Mouse (Mus musculus) layer of hippocampus, postnatal 10 days (tissue): ENCODE data around the gene Dennd5b. TPM values are rescaled to one million over a fixed set of nuclear protein-coding genes. Genes with fewer than 3 reads are reported as not detected.
A peak's percentile ranks its signal among the peaks of the same experiment; 100 is the strongest.

ENCODE experiments used
- DNase-seq, 2 experiments: peaks; one replicate each; pipeline ENCODE4 v3.0.0; 2021; ENCODE audit warnings: low spot score in 2 of 2
- total RNA-seq, 2 experiments: library from RNA; stranded (reverse); gene quantifications; 2 replicates each; pipeline ENCODE4 v1.2.3; 2021

Gene Dennd5b
- total RNA-seq, 2 experiments from 2014 or later: 35.5 to 40.6 TPM

DNA sequence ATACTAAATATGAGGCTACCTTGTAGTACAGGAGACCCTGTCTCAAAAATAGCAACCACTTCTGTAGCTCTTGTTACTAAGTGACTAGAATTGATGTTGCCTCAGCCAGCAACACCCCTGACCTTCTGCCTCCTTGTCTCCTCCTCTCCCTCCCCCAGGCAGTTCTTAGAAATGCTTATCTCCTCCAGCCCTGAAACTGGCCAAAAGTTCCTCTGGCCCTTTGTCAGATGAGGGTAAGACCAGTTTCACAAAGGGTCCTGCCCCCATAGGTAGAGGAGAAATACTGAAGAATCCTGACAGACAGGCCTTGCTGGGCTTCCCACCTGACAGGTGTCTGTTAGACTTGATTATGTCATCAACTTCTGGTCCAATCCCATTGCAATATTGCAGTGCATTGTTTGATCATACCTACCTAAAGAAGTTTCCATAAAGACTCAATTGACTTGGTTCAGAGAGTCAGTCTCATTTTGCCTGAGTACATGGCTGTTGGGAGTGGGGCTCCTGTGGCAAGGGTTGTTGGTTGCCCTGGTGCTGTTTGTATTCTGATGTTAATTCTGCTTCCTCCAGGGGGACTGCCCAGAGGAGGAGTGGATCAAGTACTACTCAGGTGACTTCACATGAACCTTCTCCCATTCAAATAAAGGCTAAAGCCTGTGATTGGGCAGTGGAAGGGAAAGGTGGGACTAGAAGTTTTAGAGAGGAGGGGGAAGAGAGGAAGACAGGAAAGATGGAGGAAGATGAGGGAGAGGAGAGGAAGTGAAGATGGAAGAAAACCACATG lies 145.6 kb downstream of the Dennd5b start:
- DNase-seq: no peak

DNA sequence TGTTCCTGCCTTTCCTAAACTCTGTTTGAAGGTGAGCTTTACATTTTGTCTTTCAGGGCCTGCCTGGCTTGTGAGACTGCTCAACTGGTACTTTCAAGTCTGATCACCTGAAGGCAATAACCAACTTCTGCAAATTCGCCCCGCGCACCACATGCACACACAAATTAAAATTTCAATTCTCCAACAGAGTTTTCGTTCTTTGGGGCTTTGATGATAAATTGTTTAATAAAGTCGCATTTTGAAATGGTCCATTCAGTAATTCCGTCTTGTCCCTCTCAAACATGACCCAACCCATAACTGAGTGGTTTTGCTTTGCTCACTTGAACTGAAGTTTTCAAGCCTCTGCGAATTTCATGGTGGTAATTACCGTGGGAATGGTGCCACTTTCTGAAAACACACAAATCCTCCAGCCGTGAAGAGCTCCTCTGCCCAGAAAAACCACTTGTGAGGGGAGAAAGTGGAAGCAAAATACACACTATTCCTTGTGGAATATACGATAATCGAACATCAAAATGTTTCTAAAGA lies 154.5 kb downstream of the Dennd5b start:
- no peak for DNase-seq

DNA sequence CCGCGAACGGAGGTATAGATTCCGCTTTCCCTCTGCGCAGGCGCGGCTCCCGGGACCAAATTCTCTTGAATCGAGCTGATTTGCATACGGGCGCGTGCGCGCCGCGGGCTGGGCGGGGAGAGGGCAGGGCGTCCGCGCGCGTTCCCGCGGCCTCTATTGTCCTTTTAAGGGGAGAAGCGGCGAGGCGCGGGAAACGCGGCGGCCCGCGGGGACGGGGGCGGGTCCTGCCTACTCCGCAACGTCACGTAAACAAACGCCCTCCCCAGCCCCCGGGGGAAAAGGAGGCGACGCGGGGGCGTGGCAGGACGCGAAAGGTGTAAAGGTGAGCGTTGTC lies 155.1 kb downstream of the Dennd5b start, which contains the start of gene Sinhcaf:
TSS of gene Sinhcaf (minus strand) at position 59 of the 334 bp plus-strand sequence.
- DNase-seq: peak; percentile 88 to 93

DNA sequence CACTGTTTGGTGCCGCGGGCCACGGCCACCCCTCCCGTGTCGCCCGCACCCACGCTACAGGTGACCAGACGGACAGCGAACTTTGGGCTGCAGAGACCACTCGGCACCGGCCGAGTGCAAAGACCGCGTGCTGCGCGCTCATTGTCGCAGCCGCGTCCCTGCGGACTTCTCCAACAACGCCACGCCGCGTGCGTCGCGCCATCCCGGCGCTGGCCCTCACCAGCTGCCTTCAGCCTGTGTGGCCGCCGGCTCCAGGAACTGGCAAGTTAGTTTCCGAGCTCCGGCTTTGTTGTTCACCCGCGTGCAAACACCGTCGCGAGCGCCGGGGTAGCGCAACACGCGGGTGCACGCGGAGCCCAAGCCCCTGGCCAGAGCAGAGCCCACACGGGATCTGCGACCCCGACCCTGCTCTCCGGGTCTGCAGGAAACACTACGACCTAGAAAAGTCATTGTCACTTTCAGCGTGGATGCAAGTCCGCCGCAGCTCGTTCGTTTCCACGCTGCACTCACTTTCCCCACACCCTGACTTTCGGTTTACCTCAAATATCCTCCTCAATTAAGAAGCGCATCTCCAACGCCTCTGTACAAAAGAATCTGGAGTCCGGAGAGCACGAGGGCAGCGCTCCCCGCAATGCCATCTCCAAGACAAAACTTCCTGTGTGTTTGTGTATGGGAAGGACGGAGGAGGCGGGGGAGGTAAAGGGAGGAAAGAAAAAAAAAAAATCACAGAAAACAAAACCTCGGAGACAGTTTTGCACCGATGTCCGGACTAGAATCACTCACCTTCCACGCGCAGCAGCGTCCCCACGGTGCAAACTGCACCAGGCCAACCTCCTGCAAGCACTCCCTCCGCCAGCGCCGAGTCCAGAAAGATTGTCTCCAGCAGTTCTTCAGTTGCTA lies 155.7 kb downstream of the Dennd5b start:
- peak; percentile 34 to 46 for DNase-seq

DNA sequence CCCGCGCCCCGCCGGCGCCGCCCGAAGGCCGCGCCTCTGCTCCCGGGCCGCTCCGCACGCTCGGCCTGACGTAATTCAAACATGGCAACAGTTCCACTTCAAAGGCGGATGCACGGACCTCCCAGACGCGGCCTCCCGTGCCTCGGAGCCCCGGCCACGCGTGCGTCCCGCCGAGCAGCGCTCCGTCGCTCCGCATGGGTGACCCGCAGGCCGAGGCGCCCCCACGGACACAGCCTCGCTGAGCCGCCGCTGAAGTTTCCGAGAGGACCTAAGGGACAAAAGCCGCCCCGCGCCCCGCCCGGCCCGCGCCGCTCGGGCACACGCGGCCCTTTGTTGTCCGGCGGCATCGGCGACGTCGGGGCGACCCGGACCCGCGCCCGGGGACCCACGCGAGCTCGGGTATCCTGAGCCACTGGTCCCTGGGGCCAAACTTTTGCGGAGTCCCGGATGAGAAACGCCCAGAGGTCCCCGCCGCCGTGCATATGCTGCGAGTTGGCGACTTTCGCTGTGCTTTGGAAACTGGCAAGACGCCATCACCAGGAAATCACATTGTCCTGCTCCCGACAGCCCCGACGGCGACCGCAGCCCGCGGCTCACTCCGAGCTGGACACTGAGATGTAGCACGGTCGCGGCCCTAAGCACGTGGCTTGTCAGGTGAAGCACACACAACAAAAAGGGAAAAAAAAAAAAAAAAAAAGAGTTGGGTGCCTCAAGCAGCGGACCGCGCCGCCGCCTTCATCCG lies 156.5 kb downstream of the Dennd5b start:
- DNase-seq: peak; percentile 53 to 60

DNA sequence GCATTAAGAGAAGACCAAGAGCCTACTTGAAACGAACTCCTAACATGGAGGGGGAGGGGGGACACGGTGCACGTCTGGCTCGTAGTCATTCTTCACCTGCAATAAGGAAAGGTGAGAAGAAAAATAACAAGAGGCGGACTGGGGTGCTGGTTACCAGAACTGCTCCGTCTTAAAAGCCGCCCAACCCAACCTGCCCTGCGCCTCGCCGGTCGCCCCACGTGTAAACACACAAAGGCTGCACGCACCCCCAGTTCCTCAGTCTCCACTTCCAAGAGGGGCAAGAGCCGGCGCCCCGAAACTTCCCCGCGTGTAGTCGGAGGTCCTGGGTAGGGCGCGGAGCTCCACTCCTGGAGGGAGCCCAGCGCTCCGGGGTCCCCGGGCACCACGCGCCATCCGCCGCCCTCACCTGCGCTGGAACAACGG lies 157.1 kb downstream of the Dennd5b start:
- no peak for DNase-seq

DNA sequence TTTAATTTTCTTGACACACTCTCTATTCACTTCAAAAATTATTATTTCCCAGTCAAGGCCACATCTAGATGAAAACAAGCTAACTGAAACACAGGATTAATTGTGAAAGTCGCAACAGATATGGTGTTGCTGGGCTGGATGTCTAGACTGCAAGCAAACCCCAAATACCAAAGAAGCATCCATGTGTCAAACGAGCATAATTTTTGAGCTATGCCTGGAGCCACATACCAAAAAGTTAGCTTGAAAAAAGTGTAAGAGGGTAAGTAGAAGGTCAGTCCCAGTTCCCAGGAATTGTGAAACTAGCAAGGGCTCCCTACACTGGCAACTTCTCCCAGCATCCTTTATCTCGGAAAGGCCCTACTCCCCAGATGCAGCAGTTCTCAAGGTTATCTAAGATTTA lies 157.8 kb downstream of the Dennd5b start:
- DNase-seq: no peak

DNA sequence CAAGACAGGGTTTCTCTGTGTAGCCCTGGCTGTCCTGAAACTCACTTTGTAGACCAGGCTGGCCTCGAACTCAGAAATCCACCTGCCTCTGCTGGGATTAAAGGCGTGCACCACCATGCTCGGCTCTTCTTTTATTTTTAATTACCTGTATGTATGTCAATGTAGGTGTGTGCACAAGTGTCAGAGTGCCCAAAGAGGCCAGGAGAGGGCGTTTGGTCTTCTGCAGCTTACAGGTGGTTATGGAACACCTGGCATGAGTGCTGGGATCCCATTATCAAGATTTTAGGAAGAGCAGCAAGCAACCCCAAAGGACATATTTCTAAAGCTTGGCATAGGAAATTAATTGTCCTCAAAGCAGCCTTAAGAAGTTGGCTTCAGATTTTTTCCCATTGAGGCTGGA lies 159.1 kb downstream of the Dennd5b start:
- no peak for DNase-seq

DNA sequence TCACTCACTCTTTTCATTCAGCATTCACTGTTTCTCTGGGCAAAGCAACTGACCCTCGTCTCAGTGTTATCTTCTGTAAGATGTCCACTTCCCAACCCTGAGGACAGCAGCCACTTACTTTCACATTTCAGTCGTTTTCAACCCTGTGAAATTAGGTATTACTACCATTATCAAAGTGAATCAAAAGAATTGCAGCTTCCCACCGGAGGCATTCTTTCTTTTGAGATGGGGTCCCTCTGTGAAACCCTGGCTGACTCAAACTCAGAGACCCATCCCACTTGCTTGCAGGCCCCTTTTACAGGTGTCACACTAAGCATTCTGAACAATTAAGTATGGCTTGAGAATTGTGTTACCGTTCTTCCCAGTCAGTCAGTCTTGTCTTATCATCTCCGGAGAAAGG lies 159.6 kb downstream of the Dennd5b start:
- DNase-seq: no peak

DNA sequence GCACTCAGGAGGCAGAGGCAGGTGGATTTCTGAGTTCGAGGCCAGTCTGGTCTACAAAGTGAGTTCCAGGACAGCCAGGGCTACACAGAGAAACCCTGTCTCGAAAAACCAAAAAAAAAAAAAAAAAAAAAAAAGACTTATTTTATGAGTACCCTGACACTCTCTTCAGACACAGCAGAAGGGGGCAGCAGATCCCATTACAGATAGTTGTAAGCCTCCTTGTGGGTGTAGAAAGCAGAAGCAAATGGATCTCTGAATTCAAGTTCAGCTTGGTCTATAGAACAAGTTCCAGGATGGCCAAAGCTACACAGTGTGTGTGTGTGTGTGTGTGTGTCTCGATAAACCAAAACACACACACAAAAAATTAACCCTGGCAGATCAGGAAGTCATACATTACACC lies 161.1 kb downstream of the Dennd5b start:
- DNase-seq: peak; percentile 4 to 14

Other genes starting within 250 kb of the Dennd5b start
- 1 to 10 TPM; 9.5 to 9.9 TPM for gene Caprin2, start 205.4 kb downstream of the Dennd5b start, total RNA-seq
- 10 to 100 TPM in 1 of 2 experiments, 1 to 10 TPM in 1; 9.3 to 10.5 TPM for gene Sinhcaf, start 155.2 kb downstream of the Dennd5b start, total RNA-seq
- gene Gm10203, start 28.5 kb upstream of the Dennd5b start, total RNA-seq: not detected
- 1 to 10 TPM; 2.6 to 3.3 TPM for gene Etfbkmt, start 38.2 kb upstream of the Dennd5b start, total RNA-seq
- 10 to 100 TPM; 39.8 to 41.7 TPM for gene Amn1, start 87.0 kb upstream of the Dennd5b start, total RNA-seq
- 10 to 100 TPM; 15.8 to 17.7 TPM for gene Resf1, start 207.7 kb upstream of the Dennd5b start, total RNA-seq